Mouse (Mus musculus) limb, embryonic 13.5 days (tissue): Measurements from ENCODE around the gene Tln1. TPM values are rescaled to one million over a fixed set of nuclear protein-coding genes. Genes with fewer than 3 reads are reported as not detected.
A peak's percentile ranks its signal among the peaks of the same experiment; 100 is the strongest.
"Not testable (repeated sequence)": the region's sequence is repeated elsewhere in the genome, so short reads cannot be mapped to it uniquely, and the experiment has no call there.

ENCODE experiments used
- ATAC-seq: fragments of 200-750 bp; cut with Nextera tagmentation; 2 replicates; pipeline ENCODE4 v1.8.0; 2017; ENCODE audit warnings: low read depth, moderate number of reproducible peaks, moderate TSS enrichment; ENCODE audit not compliant: low FRiP score
- H3K27ac ChIP-seq: fragments of 300-500 bp; sonication (generic); 2 replicates; pipeline ENCODE4 v1.5.1; 2015; ENCODE audit warnings: inconsistent platforms, mild to moderate bottlenecking, moderate library complexity
- H3K27me3 ChIP-seq: fragments of 300-500 bp; sonication (generic); 2 replicates; pipeline ENCODE4 v1.6.1; 2015; ENCODE audit warnings: mild to moderate bottlenecking, inconsistent platforms
- H3K36me3 ChIP-seq: fragments of 300-500 bp; sonication (generic); 2 replicates; pipeline ENCODE4 v1.6.1; 2015; ENCODE audit warnings: inconsistent platforms, mild to moderate bottlenecking, moderate library complexity
- H3K4me1 ChIP-seq: fragments of 300-500 bp; sonication (generic); 2 replicates; pipeline ENCODE4 v1.6.1; 2015; ENCODE audit warnings: inconsistent platforms
- H3K4me2 ChIP-seq: fragments of 300-500 bp; sonication (generic); replicated peaks from 2 replicates; pipeline ENCODE4 v1.6.1; 2015; ENCODE audit warnings: inconsistent platforms, mild to moderate bottlenecking, moderate library complexity
- H3K4me3 ChIP-seq: fragments of 300-500 bp; sonication (generic); 2 replicates; pipeline ENCODE4 v1.5.1; 2015; ENCODE audit warnings: moderate library complexity, mild to moderate bottlenecking, inconsistent platforms
- H3K9ac ChIP-seq: fragments of 300-500 bp; sonication (generic); 2 replicates; pipeline ENCODE4 v1.6.1; 2015; ENCODE audit warnings: mild to moderate bottlenecking, inconsistent platforms
- H3K9me3 ChIP-seq: fragments of 300-500 bp; sonication (generic); 2 replicates; pipeline ENCODE4 v1.6.1; 2016; ENCODE audit warnings: inconsistent platforms
- WGBS: fragments of 180-500 bp; shearing (Covaris S2); methylation state at CpG from one replicate; pipeline ENCODE4 v1.1.7; 2015; 5-methylcytosine and 5-hydroxymethylcytosine counted together
- polyA plus RNA-seq: library from polyadenylated mRNA; unstranded; fragments of >200 nt; fragmentation: Nextera tagmentation; extraction: Ambion mirVana; gene quantifications from 2 replicates; pipeline ENCODE4 v1.2.1, GENCODE M21; 2015

The Tln1 gene
- polyA plus RNA-seq, 1 experiment from 2014 or later: 60.4 TPM

DNA sequence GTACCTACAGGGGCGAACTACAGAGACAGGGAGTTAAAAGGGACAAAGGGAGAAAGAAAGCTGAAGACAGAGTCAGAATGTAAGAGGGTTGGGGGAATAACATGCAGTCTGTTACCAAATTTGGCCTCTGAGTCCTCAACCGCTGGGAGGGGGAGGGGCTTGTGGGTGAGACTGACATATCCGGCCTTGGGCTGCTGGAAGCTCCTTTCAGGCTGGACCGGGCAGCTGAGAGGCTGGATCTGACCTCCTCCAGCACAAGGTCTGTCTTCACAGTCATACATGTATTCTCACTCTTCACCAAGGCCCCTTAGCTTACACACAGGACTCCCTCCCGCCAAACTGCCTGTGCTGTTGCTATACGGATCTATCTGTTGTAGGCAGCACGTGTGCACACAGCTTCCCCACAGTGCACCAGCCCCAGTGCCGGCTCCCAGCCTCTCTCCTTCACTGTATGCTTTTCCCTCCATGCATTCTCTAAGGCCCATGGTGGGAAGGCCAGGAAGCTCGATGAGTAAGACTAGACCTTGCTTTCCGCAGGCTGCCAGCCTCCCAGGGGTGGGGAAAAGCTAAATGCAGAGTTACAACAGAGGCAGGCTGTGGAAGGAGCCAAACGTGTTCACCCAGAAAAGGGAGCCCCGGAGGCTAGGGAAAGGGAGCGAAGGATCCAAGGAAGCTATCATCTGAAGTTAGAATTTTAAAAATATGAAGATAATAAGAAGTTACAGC, 3.7 kb downstream of the Tln1 start:
- H3K4me1 ChIP-seq: peaks cover 53% of the 10 kb centered on the region
- H3K36me3 ChIP-seq: peaks cover 36% of the 10 kb centered on the region
- H3K9ac ChIP-seq: peak overlapping the region; percentile 65
- H3K4me3 ChIP-seq: peak overlapping the region; percentile 28
- 23% methylated on average over 13 of the region's 13 CpGs for WGBS
- H3K4me2 ChIP-seq: peak overlapping the region; percentile 91
- peak overlapping the region; percentile 81 for H3K27ac ChIP-seq
- ATAC-seq: no peak
- H3K9me3 ChIP-seq: no peaks in the 10 kb centered on the region
- H3K27me3 ChIP-seq: no peaks in the 10 kb centered on the region

DNA sequence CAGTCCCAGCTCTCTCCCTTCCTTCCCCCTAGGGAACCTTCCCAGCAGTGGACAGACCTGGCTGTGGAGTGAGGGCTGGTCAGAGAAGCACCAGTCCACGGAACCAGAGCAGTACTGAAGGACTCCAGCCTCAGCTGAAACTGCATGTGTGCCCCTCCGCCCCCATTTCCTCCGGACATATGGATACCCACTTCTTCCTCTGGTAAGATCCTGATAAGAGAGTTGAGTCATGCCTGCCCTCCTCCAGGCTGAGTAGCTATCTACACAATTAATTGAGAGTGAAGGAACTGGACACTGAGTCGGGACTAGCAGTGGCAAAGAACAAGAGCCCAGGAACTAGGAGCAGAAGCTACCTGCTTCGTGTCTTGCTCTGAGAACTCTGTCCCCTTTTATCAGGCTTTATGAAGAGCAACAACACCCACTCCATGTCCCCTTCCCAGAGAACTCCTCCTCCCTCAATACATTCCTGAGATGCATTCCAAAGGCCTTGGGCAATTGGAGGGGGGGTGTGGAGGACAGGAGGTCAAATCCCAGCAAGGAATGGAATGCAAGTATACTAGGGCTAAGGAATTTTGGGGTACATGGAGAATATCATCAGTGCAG, 4.4 kb downstream of the Tln1 start:
- peak overlapping the region; percentile 91 for H3K4me2 ChIP-seq
- no peak for ATAC-seq
- peaks cover 42% of the 10 kb centered on the region for H3K36me3 ChIP-seq
- peaks cover 46% of the 10 kb centered on the region for H3K4me1 ChIP-seq
- no peaks in the 10 kb centered on the region for H3K9me3 ChIP-seq
- H3K27ac ChIP-seq: peak overlapping the region; percentile 81; the same call in 1 of the 2 replicates
- H3K4me3 ChIP-seq: peak overlapping the region; percentile 28
- 32% methylated on average over 5 of the region's 5 CpGs for WGBS
- H3K9ac ChIP-seq: peak overlapping the region; percentile 65
- H3K27me3 ChIP-seq: no peaks in the 10 kb centered on the region

DNA sequence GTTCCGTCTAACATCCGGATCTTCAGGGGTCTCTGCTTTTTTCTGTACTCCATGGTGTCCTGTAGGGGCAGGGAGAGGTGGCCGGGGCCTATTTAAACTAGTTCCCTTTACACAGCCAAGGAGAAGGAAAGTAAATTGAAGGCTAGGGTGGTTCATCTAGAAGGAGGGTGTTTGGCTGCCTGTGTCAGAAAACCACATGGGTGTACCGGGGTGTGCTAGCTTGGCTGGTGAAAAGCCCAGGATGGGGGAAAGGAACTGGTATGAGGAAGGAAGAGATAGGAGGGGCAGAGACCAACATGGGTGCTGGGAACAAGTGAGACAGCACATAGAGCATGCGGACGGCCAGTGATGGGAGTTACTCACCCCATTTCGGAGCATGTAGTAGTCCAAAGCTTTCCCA, 6.6 kb downstream of the Tln1 start:
- no peak for ATAC-seq
- H3K27ac ChIP-seq: no peak overlapping the region
- H3K36me3 ChIP-seq: peaks cover 64% of the 10 kb centered on the region
- no peak overlapping the region for H3K4me2 ChIP-seq
- H3K4me3 ChIP-seq: no peak overlapping the region
- H3K27me3 ChIP-seq: no peaks in the 10 kb centered on the region
- H3K9ac ChIP-seq: no peak overlapping the region
- WGBS: 94% methylated on average over 7 of the region's 7 CpGs
- no peaks in the 10 kb centered on the region for H3K9me3 ChIP-seq
- peaks cover 39% of the 10 kb centered on the region for H3K4me1 ChIP-seq

DNA sequence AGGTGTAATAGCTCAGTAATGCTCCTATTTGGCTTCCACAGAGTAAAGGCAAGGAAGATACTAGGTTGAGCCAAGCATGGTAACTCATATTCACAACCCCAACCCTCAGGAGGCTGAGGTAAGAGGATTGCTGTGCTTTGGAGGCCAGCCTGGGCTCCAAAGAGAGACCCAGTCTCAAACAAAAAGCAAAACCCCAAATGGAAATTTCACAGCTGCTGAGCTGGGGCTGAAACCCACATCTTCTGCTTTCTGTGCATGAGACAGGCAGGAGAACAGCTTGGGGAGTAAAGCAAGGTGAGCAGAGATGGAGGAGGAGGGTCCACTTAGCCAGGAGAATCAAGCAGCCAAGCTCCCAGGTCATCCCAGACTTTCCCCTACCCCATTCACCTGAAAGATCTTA, 8.6 kb downstream of the Tln1 start:
- no peak overlapping the region for H3K9ac ChIP-seq
- H3K4me2 ChIP-seq: no peak overlapping the region
- peaks cover 85% of the 10 kb centered on the region for H3K36me3 ChIP-seq
- no peak overlapping the region for H3K4me3 ChIP-seq
- H3K9me3 ChIP-seq: no peaks in the 10 kb centered on the region
- H3K27ac ChIP-seq: no peak overlapping the region
- no peak for ATAC-seq
- peaks cover 20% of the 10 kb centered on the region for H3K4me1 ChIP-seq
- no peaks in the 10 kb centered on the region for H3K27me3 ChIP-seq

DNA sequence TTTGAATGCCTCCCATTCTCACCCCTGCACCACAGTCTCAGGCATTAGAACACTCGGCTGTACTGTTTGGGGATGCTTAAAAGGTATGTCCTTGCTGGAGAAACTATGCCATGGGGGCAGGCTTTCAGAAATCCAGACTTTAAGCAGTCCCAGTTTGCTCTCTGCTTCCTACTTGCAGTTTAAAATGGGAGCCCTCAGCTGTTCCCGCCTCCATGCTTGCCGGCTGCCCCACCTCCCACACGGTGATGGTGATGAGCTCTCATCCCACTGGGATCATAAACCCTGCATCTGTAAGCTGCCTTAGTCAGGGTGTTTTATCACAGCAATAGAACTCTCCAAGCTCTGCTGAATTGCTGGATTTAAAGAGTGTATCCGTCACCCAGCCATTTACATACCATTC, 10.1 kb downstream of the Tln1 start:
- no peak overlapping the region for H3K4me2 ChIP-seq
- peaks cover 99% of the 10 kb centered on the region for H3K36me3 ChIP-seq
- no peak overlapping the region for H3K4me3 ChIP-seq
- H3K9ac ChIP-seq: no peak overlapping the region
- ATAC-seq: no peak
- WGBS: 90% methylated on average over 5 of the region's 5 CpGs
- 0 out of 2 replicates have a peak, but pooled peaks cover 5% of the 10 kb centered on the region for H3K4me1 ChIP-seq
- no peaks in the 10 kb centered on the region for H3K9me3 ChIP-seq
- H3K27me3 ChIP-seq: no peaks in the 10 kb centered on the region
- H3K27ac ChIP-seq: no peak overlapping the region

DNA sequence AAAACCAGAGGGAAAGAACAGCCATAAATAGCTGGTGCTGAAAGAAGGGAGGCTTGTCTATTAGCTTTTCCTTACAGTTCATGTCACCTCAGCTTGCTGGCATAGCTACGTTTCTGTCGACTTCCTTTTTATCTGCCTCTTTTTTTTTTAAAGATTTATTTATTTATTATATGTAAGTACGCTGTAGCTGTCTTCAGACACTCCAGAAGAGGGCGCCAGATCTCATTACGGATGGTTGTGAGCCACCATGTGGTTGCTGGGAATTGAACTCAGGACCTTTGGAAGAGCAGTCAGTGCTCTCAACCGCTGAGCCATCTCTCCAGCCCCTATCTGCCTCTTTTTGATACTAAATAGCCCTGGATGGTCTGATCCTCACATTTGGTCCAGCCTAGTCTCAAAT, 10.6 kb downstream of the Tln1 start:
- not testable (repeated sequence) for H3K27me3 ChIP-seq, H3K4me2 ChIP-seq, H3K27ac ChIP-seq, H3K9me3 ChIP-seq, H3K4me1 ChIP-seq, H3K4me3 ChIP-seq, H3K9ac ChIP-seq, ATAC-seq
- WGBS: 90% methylated on average over 6 of the region's 6 CpGs
- H3K36me3 ChIP-seq: peaks cover 99% of the 10 kb centered on the region

DNA sequence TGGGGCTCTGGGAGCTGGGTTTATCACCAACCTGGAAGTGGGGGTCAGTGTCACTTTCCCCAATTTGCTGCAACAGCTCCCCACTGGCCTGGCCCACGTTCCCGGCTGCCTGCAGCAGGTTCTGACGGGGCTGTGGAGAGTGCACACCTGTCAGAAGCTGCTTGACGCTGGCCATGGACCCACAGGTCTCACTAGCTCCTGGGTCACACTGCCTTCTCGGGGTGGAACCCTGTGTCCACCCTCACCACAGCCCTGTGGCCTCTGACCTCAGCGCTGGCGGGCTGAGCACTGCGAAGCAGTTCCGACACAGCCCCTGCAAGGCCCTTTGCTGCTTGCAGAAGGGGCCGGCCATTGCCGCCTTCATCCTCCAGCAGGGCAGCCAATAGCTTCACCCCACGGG, 13.4 kb downstream of the Tln1 start:
- WGBS: 90% methylated on average over 12 of the region's 12 CpGs
- H3K4me3 ChIP-seq: no peak overlapping the region
- H3K4me1 ChIP-seq: no peaks in the 10 kb centered on the region
- no peaks in the 10 kb centered on the region for H3K27me3 ChIP-seq
- no peak overlapping the region for H3K9ac ChIP-seq
- H3K36me3 ChIP-seq: peaks cover 100% of the 10 kb centered on the region
- H3K9me3 ChIP-seq: no peaks in the 10 kb centered on the region
- H3K4me2 ChIP-seq: no peak overlapping the region
- H3K27ac ChIP-seq: no peak overlapping the region
- no peak for ATAC-seq

DNA sequence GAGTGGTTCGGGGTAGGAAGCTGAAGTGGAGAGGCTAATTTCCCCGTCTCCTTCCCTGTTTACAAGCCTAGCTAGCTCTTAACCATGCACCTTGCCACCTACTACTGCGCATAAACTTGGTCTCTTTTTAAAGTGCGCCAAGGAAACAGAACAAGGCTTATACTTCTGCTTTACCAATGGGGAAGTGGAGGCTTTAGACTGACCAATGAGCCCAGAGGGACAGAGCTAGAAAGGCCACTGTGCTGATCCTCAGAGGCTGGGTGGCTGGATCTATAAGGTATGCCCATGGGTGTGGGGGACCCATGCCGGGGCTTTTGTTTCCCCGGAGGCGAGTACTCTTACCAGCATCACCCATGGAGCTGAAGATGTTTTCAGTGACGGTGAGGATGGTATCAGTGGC, 15.3 kb downstream of the Tln1 start:
- no peaks in the 10 kb centered on the region for H3K27me3 ChIP-seq
- ATAC-seq: no peak
- no peak overlapping the region for H3K27ac ChIP-seq
- H3K9ac ChIP-seq: no peak overlapping the region
- peaks cover 100% of the 10 kb centered on the region for H3K36me3 ChIP-seq
- no peak overlapping the region for H3K4me3 ChIP-seq
- no peaks in the 10 kb centered on the region for H3K9me3 ChIP-seq
- H3K4me1 ChIP-seq: no peaks in the 10 kb centered on the region
- 94% methylated on average over 8 of the region's 8 CpGs for WGBS
- no peak overlapping the region for H3K4me2 ChIP-seq

DNA sequence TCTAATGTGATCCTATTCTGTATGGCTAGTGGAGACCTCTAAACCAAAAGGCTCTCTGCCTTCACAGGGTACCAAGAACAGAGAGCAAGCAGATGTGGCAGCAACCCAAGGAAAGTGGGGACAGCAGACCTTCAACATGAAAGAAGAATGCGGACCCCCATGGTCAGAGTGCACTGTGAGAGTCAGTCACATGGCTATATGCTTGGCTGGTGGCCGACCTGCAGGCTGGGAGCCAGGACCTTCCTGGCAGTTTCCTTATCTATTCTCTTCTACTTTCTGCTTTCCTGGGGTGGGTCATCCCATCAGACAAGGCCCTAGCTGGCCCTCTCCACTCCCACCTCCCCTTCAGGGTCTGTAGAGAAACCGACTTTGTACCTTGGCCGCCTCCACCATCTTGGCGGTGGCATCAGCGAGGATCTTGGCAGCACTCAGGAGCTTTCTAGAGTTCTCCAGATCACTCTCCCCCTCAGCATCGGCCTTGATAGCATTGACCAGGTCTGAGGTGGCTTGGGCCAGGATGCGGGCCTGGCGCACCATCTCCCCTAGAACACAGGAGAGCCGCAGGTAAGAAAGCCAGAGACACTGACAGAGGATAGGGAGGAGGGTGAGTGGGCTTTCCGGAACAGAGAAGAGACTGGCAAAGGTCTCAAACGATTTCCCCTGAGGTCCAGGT, 16.0 kb downstream of the Tln1 start:
- Histone ChIP-seq H3K9ac (no peak overlapping the region), H3K27ac (no peak overlapping the region), H3K9me3 (no peaks in the 10 kb centered on the region), H3K4me1 (no peaks in the 10 kb centered on the region), H3K4me2 (no peak overlapping the region), H3K27me3 (no peaks in the 10 kb centered on the region), H3K36me3 (peaks cover 100% of the 10 kb centered on the region), H3K4me3 (no peak overlapping the region)
- 93% methylated on average over 12 of the region's 12 CpGs for WGBS
- no peak for ATAC-seq

DNA sequence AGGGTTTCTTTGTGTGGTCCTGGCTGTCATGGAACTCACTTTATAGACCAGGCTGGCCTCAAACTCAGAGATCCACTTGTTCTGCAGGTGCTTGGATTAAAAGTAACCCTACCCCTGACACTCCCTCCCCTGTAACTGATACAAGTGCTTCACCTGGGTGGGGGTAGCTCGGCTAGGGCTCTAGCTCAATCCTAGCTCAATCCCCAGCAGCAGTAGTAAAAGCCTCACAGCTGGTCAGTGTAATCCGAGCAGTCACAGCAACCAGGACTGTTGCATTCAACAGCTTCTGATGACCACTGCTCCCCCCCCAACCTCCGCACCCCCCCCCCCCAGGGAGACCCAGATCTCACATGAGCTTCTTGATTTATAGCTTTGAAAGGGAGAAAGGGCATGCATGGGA, 20.4 kb downstream of the Tln1 start:
- no peak overlapping the region for H3K9ac ChIP-seq
- WGBS: 50% methylated on average over 3 of the region's 3 CpGs
- peaks cover 99% of the 10 kb centered on the region for H3K36me3 ChIP-seq
- ATAC-seq: no peak
- H3K9me3 ChIP-seq: no peaks in the 10 kb centered on the region
- no peak overlapping the region for H3K4me2 ChIP-seq
- no peak overlapping the region for H3K4me3 ChIP-seq
- H3K27ac ChIP-seq: no peak overlapping the region
- H3K27me3 ChIP-seq: no peaks in the 10 kb centered on the region
- no peaks in the 10 kb centered on the region for H3K4me1 ChIP-seq

DNA sequence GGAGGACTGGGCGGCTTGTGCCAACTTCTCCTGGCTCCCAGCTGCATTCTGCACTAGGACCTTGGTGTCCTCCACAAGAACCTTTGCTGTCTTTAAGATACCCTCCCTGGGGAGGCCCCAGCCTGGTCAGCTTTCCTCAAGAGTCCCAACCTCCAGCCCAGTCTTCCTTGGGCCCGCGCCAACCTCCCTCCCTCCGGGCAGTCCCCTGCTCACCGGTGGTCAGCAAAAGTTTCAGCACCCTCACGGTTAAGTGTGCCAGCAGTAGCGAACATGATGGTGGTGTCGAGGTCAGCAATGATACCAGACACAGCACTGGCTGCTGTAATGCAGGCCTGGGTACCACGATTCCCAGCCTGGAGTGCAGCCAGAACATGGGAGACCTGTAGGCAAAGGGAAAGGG, 26.5 kb downstream of the Tln1 start:
- Histone ChIP-seq H3K9me3 (no peaks in the 10 kb centered on the region), H3K4me3 (no peak overlapping the region), H3K4me1 (no peaks in the 10 kb centered on the region), H3K4me2 (no peak overlapping the region), H3K27me3 (no peaks in the 10 kb centered on the region), H3K27ac (no peak overlapping the region), H3K36me3 (peaks cover 99% of the 10 kb centered on the region), H3K9ac (no peak overlapping the region)
- 96% methylated on average over 9 of the region's 9 CpGs for WGBS
- ATAC-seq: no peak

DNA sequence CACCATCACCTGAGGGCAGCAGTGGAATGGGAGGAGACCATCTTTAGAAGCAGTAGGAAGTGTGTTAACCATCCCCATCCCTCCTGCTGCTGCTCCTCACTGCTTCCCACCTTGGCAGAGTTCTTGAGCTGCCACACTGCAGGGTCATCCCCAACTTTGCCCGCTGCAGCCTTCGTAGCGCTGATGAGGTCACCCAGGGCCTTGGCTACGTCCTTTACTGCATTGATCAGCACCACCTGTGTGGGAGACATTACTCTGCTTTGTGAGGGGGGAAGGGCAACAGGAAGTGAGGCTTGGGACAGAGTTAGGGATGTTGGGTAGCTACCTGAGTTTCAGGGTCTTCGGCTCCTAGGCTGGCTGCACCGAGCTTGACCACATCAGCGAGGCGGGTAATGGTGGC, 26.9 kb downstream of the Tln1 start:
- H3K9ac ChIP-seq: no peak overlapping the region
- WGBS: 90% methylated on average over 8 of the region's 8 CpGs
- no peaks in the 10 kb centered on the region for H3K4me1 ChIP-seq
- H3K27ac ChIP-seq: no peak overlapping the region
- H3K36me3 ChIP-seq: peaks cover 97% of the 10 kb centered on the region
- ATAC-seq: no peak
- H3K27me3 ChIP-seq: no peaks in the 10 kb centered on the region
- no peak overlapping the region for H3K4me3 ChIP-seq
- H3K4me2 ChIP-seq: no peak overlapping the region
- no peaks in the 10 kb centered on the region for H3K9me3 ChIP-seq
